Mouse (Mus musculus) brain, embryonic 14.5 days (tissue): ENCODE results near the gene Sox5. TPM values are rescaled to one million over a fixed set of nuclear protein-coding genes. Genes with fewer than 3 reads are reported as not detected.
A peak's percentile ranks its signal among the peaks of the same experiment; 100 is the strongest.

Experiments
- DNase-seq: peaks from one replicate; pipeline ENCODE4 v3.0.0-alpha.2; 2011; ENCODE audit warnings: low read depth
- CTCF ChIP-seq: fragments of 200-500 bp; IDR thresholded peaks from 2 replicates; pipeline ENCODE4 v1.5.1; 2012; ENCODE audit warnings: inconsistent platforms, mild to moderate bottlenecking, moderate library complexity, borderline replicate concordance; ENCODE audit not compliant: insufficient read depth, insufficient read length; ENCODE audit errors: extremely low read depth
- POLR2A ChIP-seq: fragments of 200-500 bp; IDR thresholded peaks from 2 replicates; pipeline ENCODE4 v1.6.1; 2012; ENCODE audit warnings: mild to moderate bottlenecking, inconsistent platforms, borderline replicate concordance; ENCODE audit not compliant: poor library complexity, insufficient read depth, insufficient read length, severe bottlenecking; ENCODE audit errors: extremely low read depth
- polyA plus RNA-seq: library from polyadenylated mRNA; depleted of rRNA; stranded (reverse); fragments of >200 nt; gene quantifications from 2 replicates; pipeline ENCODE4 v1.2.3, GENCODE M21; 2012; rRNA removed

Gene Sox5
- 30.3 and 40.8 TPM in 2 replicates for polyA plus RNA-seq

GRCm38 (mm10) chr6:144781431-144782030 lies at the start of gene Sox5:
Sox5 (minus strand) TSS chr6:144781977.
- TF ChIP-seq POLR2A (no peak), CTCF (no peak)
- DNase-seq: peak; percentile 80

- TF ChIP-seq POLR2A (no peak), CTCF (no peak)
- no peak for DNase-seq
Measured at GRCm38 (mm10) chr6:144825018-144825602, 43.3 kb upstream of the Sox5 start.

DNA sequence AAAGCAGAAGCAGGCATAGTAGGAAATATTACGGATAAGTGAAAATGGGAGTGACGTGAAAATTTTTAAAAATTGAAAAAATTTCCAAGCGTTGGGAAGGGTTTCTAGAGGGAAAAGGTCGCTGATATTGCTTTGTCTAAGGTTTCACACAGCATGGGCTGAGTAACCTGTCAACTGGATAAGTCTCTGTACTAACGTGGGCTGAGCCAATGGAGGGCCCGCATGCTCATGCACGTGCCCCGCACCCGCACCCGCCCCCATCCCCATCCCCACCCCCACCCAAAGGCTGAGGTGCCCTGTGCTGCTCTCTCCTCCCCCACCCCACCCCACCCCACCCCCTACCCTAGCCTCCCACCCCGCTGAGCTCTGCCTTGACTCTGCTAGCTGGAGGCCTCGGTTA lies 42.4 kb upstream of the Sox5 start:
- DNase-seq: no peak
- no peak for TF ChIP-seq CTCF
- TF ChIP-seq POLR2A: no peak

- no peak for DNase-seq
- no peak for TF ChIP-seq CTCF
- TF ChIP-seq POLR2A: no peak
Measured at GRCm38 (mm10) chr6:144822594-144822993, 40.8 kb upstream of the Sox5 start.

DNA sequence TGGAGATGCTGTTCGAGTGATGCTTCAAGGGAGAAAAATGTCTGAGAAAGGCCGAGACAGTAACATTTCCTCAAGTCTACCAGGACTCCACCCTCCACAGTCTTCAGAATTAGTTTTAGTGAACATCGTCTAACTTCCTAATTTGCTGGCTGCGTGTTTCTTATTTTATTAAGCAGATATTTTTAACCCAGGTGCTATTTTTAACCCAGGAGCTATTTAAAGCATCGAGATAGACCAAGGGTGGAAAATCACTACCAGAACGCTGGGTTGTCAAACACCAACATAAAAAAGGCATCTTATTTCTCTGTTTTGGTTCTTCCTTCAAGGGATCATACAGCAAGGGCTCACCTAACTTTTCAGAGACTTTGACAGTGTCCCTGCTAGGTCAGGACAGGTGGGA lies 39.2 kb upstream of the Sox5 start:
- no peak for TF ChIP-seq POLR2A
- TF ChIP-seq CTCF: no peak
- no peak for DNase-seq

DNA sequence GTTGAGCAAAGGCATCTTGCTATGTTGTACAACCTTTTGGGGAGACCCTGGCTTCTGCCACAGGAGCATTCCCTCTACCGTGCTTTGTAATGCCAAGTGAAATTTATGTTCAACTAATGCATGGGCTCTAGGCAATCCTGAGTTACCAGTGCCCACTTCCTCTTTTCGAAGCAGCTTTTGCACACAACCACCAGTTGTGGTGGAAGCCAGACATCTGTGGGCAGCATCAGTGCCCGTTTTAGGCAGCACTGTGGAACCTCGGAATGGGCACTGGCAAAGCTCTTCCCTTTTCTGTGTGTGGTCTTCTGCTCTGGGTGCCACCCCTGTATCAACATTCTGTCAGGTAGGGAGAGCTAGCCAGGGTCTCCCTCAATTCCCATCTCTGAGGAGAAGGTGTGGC lies 36.2 kb upstream of the Sox5 start:
- DNase-seq: no peak
- no peak for TF ChIP-seq CTCF
- TF ChIP-seq POLR2A: no peak

DNA sequence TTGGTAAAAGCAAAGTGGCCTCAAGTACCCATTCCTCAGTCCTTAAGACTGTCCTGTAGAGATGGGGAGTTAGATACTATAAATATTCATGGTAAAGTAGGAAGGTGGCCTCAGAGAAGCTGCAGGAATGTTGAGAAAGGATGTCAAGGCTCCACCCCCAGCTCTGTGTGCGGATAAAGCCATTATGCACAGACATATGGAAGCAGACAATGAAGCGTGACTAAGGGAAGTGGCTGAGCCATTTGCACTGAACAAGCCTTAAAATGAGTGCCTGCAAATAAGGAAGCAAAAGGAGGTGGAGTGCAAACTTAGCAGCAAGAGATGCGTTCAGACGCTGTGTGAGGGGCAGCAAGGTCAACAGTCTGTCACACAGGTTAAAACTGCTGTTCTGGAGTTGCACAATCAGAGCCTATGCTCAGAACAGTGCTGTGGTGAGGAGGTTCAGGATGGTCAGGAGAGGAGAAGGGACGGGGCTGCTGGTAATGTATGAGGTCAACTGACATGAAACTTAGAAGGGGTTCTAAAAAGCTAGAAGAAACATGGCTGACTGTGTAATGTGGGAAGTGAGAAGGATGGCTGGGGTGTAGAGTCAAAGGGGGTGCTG lies 35.7 kb upstream of the Sox5 start:
- TF ChIP-seq CTCF: no peak
- TF ChIP-seq POLR2A: no peak

GRCm38 (mm10) chr6:144815542-144815941 lies 33.8 kb upstream of the Sox5 start:
- no peak for DNase-seq
- TF ChIP-seq POLR2A (no peak), CTCF (no peak)

More for the DNA sequence above, 35.7 kb upstream of the Sox5 start:
- no peak for DNase-seq

DNA sequence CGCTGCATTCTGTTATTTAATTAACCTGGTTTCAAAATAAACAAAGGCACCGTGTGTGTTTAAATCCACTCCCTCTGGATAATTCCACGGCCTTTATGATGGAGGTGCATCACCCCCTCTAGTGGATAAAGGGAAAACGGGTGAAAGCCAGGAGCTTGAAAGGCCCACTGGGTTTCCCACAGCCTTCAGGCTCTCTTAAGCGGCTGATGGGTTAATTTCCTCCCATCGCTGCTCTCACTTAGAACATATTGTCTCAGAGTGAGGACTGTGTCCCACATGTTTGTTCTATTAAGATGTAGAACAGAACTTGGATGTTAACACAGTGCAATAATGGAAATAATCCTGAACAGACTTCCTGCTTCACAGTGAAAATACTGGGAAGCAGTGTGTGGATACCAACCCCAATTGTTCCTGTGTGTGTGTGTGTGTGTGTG lies 33.2 kb upstream of the Sox5 start:
- TF ChIP-seq CTCF: peak; percentile 78; the same call in 1 of the 2 replicates
- no peak for TF ChIP-seq POLR2A
- peak; percentile 93 for DNase-seq

DNA sequence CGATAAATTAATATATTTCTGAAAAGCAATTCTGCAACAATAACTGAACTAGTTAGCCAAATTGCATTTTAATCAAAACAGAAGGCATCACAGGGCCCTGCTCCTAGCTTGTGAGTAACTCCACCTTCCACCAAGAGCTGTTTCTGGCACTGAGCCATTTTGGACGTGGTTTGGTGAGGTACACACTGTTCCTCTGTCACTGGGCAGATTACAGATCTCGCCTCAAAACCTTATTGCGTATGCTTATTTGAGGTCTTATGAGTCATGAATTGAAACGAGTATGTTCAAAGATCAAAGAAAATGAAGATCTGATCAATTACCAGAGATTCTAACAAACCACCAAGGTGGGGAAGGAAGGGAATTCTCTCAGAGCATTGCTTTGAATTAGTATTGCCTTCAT lies 22.5 kb upstream of the Sox5 start:
- TF ChIP-seq CTCF (no peak), POLR2A (no peak)
- no peak for DNase-seq

DNA sequence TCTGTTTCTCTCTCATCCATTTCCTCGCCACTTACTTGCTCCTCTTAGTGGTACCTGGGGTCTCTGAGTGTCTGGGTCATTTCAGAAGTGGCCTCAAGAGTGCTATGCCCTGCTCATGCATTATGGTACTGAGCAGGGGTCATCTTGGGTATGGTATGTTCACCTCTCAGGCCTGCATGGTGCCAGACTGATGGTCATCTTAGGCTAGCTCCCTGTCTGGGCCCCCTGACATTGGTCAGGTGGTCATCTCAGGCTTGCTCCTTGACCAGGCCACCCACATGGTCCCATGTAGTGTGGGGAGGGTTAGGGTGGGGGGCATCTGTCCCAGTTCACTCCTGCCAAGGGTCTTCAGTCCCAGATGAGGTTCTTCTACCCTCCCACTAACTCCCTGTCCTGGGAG lies 21.3 kb upstream of the Sox5 start:
- no peak for DNase-seq
- TF ChIP-seq POLR2A (no peak), CTCF (no peak)

- DNase-seq: no peak
- no peak for TF ChIP-seq POLR2A
- TF ChIP-seq CTCF: no peak
Measured at GRCm38 (mm10) chr6:144794356-144794755, 12.6 kb upstream of the Sox5 start.

DNA sequence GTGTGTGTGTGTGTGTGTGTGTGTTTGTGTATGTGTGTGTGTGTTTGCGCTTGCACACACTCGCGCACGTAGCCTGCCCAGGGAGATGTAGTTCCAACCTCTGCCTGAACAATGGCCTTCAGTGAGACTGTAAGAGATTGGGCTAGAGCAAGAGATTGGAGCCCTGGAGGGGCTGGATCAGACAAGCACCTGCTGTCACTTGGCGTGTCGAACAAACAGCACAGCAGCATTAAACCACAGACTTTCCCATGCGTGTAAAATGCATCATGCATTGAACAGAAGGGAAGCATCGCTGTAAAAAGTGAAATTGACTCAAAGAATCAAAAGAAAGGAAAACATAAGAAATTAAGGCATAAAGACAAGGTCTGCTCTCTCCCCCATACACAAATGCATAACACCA lies 11.1 kb upstream of the Sox5 start:
- TF ChIP-seq CTCF (no peak), POLR2A (no peak)
- peak; percentile 48 for DNase-seq

- DNase-seq: no peak
- TF ChIP-seq CTCF (no peak), POLR2A (no peak)
Measured at GRCm38 (mm10) chr6:144783295-144783694, 1.5 kb upstream of the Sox5 start.
